29 mouse cellular contexts compared by ENCODE assay signal in genomic region chrX:142769698-142770097, GRCm38 (mm10).
"Had no signal": no experiment of that assay in that cellular context is flagged by ENCODE, and none has a peak within 500 bp of the region (broad histone marks: within the 10 kb centered on the region; RNA-seq: fewer than 3 reads in every experiment).

No protein-coding gene starts in this region.

- H3K27ac ChIP-seq: embryonic facial prominence, embryonic 10.5 days; embryonic facial prominence, embryonic 12.5 days; embryonic facial prominence, embryonic 13.5 days; embryonic facial prominence, embryonic 15.5 days; forebrain, embryonic 10.5 days; forebrain, embryonic 12.5 days; forebrain, embryonic 13.5 days; forebrain, embryonic 15.5 days; gastrocnemius, adult 2 months; heart, adult 2 months had no signal

- H3K9ac ChIP-seq: embryonic facial prominence, embryonic 12.5 days; embryonic facial prominence, embryonic 13.5 days; embryonic facial prominence, embryonic 15.5 days; forebrain, embryonic 12.5 days; forebrain, embryonic 13.5 days; forebrain, embryonic 15.5 days; forebrain, postnatal 0 days had no signal

- H3K9me3 ChIP-seq: embryonic facial prominence, embryonic 10.5 days; embryonic facial prominence, embryonic 12.5 days; embryonic facial prominence, embryonic 13.5 days; embryonic facial prominence, embryonic 15.5 days; forebrain, embryonic 10.5 days; forebrain, embryonic 12.5 days; forebrain, embryonic 13.5 days; forebrain, embryonic 15.5 days had no signal

- H3K4me2 ChIP-seq: embryonic facial prominence, embryonic 12.5 days; embryonic facial prominence, embryonic 13.5 days; embryonic facial prominence, embryonic 15.5 days; forebrain, embryonic 12.5 days; forebrain, embryonic 13.5 days; forebrain, embryonic 15.5 days had no signal

- H3K4me1 ChIP-seq: embryonic facial prominence, embryonic 10.5 days; embryonic facial prominence, embryonic 12.5 days; embryonic facial prominence, embryonic 13.5 days; embryonic facial prominence, embryonic 15.5 days; forebrain, embryonic 10.5 days; forebrain, embryonic 12.5 days; forebrain, embryonic 13.5 days; forebrain, embryonic 15.5 days had no signal

- H3K4me3 ChIP-seq: embryonic facial prominence, embryonic 10.5 days; embryonic facial prominence, embryonic 12.5 days; embryonic facial prominence, embryonic 13.5 days; embryonic facial prominence, embryonic 15.5 days; erythroblast, embryonic 14.5 days; forebrain, embryonic 10.5 days; forebrain, embryonic 12.5 days; forebrain, embryonic 13.5 days; forebrain, embryonic 15.5 days; gastrocnemius, adult 2 months; heart, adult 2 months had no signal

- ATAC-seq: forebrain, embryonic 13.5 days; forebrain, embryonic 14.5 days; forebrain, embryonic 15.5 days; forebrain, embryonic 16.5 days; forebrain, postnatal 0 days had no signal

- H3K27me3 ChIP-seq: embryonic facial prominence, embryonic 12.5 days; embryonic facial prominence, embryonic 15.5 days; forebrain, embryonic 13.5 days; forebrain, embryonic 15.5 days had no signal

- H3K36me3 ChIP-seq: forebrain, embryonic 12.5 days; forebrain, embryonic 15.5 days had no signal

- DNase-seq: cerebellum, adult 2 months; cerebellum, adult 8-10 months; cerebellum, adult 9-10 months; cerebellum, adult 9-11 months; cerebellum, postnatal 10 days; cerebellum, postnatal 14 days; cerebellum, postnatal 25 days; cerebellum, postnatal 36 days; embryo, embryonic 11 days; forebrain, postnatal 0 days; gastrocnemius, adult 2 months; gastrocnemius, postnatal 10 days; gastrocnemius, postnatal 14 days; gastrocnemius, postnatal 25 days; gastrocnemius, postnatal 36 days; heart, adult 11 months; heart, adult 18-20 months; heart, adult 2 months had no signal
